Mouse (Mus musculus) megakaryocyte, adult 5-6 weeks (primary cell): ENCODE results near the gene Ttc32. TPM values are rescaled to one million over a fixed set of nuclear protein-coding genes. Genes with fewer than 3 reads are reported as not detected.
A peak's percentile ranks its signal among the peaks of the same experiment; 100 is the strongest.
"Not testable (repeated sequence)": the region's sequence is repeated elsewhere in the genome, so short reads cannot be mapped to it uniquely, and the experiment has no call there.

Source experiments
- ATAC-seq: 2 replicates; pipeline ENCODE4 v1.8.0; 2016; ENCODE audit warnings: mild to moderate bottlenecking, inconsistent platforms; ENCODE audit not compliant: poor library complexity, severe bottlenecking
- total RNA-seq, 2 experiments: library from RNA; stranded (forward) in 1 of 2; stranded (reverse) in 1 of 2; fragments of 153-499, 151-499 nt in 1 of 2; fragments of 221-1000, 200-1000 nt in 1 of 2; gene quantifications; 2 replicates each; pipeline versions ENCODE4 v1.2.3 to v1.2.4; 2015 to 2017

Gene Ttc32
- 25.7 and 33.5 TPM in 2 replicates for total RNA-seq (2015)
- 15.1 and 16.1 TPM in 2 replicates for total RNA-seq (2017)

- peak; percentile 90 for ATAC-seq
These were observed at the start of gene Ttc32 for GRCm38 (mm10) chr12:9029888-9030723. Gene Ttc32 (plus strand): TSS chr12:9029997.

DNA sequence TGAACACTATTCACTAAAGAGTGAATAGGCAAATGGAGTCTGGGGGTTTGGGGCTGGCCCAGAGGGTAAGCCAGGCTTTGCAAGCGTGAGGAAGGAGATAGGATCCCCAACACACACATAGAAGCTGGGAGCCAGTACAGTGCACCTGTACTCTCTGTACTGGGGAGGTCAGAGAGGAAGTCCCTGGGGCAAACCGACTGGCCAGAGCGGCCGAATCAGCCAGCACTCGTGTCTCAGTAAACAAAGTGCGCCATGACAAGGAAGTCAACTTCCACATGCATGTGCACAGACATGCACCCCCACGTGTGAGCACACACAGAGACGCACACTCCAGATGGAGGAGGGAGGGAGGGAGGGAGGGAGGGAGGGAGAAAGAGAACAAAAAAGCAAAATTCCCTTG lies 36.6 kb upstream of the Ttc32 start:
- ATAC-seq = no peak

GRCm38 (mm10) chr12:8998318-8998717 lies 31.5 kb upstream of the Ttc32 start:
- ATAC-seq = no peak

DNA sequence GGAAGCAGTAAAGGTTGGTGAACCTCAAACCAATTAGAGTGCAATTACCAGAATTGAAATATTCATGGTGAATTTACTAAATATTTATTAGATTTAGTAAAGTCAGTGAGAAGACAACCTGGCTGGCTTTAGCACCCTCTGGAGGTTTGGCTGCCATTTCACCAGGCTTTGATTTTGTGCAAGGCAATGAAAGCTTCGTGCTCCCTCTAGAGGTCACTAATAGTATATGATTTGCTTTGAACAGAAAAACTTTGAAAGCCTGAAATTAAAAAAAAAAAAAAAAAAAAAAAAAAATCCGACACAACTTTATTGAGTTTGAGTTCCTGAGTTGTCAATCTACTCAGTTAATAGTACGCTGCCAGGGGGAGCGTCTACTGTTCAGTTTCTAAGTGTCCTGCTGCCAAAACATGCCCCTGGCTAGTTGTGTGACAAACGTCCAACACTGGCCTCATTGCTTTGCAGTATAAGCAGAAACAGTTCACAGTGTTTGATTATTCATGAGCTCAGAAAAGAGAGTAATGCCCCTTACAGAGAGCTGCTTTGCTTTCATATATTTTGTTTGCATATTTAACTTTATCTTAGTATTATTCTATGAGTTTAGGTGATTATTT lies 27.7 kb upstream of the Ttc32 start:
- ATAC-seq = peak; percentile 85

DNA sequence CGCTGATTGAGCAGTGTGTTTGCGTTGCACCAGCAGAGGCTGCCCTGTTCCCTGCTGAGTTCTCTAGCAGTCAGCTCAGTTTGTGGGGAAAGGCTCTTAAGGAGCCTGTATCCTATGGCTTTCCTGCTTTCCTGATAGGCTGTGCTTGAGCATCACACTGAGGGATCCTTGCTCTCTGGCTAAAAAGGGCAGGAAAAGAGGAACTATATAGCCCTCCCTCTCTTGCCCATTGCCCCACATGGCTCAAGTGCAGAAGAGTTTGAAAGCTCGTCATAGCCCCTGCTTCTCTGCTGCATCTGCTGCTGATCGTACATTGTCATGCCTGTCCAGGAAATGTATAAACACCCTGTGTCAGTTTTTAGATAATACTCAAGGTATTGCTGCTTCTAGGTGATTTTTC lies 22.7 kb upstream of the Ttc32 start:
- ATAC-seq = no peak

- ATAC-seq = no peak
These were observed 22.0 kb upstream of the Ttc32 start for GRCm38 (mm10) chr12:9007811-9008210.

DNA sequence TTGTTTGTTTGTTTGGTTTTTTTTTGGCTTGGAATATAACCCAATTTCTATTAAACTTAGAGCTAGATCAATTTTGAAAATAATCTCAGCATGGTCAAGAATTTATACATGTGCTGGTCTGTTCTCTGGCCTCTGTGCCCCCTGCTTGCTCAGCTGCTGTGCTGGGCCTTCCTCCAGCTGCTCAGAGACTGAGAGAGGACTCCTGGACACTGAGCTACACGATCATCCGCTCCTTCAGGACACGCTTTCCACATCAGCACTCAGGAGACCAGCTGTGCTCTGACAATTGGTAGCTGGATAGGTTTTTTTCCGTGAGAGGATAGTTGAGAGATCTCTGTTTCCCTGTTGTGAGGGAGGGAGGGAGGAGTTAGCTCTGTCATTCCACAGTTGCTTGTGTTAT lies 19.5 kb upstream of the Ttc32 start:
- ATAC-seq = no peak

GRCm38 (mm10) chr12:9016376-9016775 lies 13.4 kb upstream of the Ttc32 start:
- ATAC-seq = no peak

GRCm38 (mm10) chr12:9020431-9020830 lies 9.4 kb upstream of the Ttc32 start:
- ATAC-seq = no peak

DNA sequence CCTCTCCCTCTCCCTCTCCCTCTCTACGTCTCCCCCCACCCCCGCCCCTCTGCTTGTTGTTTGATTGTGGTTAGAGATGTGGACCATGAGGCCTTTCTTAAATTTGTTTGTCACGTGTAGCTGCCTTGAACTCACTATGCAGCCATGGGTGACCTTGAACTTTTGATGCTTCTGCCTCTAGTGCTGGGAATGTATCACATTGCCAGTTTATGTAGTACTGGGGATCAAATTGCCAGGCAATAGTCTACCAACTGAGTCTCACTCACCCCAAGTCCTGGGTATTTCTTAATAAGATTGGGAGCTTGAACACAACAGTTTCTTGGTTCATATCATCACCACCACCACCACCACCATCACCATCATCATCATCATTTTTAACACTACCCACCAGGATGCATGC lies 8.8 kb upstream of the Ttc32 start:
- no peak for ATAC-seq

- no peak for ATAC-seq
These were observed 6.8 kb upstream of the Ttc32 start for GRCm38 (mm10) chr12:9023031-9023430.

DNA sequence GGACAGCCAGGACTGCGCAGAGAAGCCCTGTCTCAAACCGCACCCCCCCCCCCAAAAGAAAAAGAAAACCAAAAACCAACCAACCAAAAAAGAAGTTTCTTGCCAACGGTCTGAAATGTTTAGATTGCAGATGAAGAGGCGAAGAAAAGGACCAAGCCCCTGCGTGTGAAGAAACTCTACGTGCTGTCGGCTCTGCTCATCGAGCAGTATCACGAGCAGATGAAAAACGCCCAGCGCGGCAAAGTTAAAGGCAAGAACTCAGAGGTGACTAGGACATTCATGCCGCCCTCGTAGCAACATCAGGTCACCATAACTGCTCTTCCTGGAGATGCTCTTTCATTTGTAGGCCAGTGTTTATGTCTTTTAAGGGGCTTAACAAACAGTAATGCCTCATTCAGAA lies 5.7 kb upstream of the Ttc32 start:
- ATAC-seq = no peak

DNA sequence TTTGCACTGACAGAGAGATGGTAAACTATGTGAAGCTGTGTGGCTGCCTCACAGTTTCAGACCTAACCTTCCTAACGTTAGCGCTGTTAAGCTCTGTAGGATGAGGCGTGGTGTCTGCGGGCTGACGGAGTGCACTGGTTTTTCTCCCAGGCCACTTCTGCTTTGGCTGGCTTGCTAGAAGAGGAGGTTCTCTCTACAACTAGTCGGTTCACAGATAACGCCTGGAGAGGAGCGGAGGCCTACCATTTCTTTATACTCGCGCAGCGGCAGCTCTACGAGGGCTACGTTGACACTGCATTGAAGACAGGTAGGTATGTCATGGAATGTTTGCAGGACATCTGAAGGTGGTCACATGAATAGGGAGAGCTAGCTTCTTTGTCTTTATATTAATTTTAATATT lies 5.1 kb upstream of the Ttc32 start:
- no peak for ATAC-seq

DNA sequence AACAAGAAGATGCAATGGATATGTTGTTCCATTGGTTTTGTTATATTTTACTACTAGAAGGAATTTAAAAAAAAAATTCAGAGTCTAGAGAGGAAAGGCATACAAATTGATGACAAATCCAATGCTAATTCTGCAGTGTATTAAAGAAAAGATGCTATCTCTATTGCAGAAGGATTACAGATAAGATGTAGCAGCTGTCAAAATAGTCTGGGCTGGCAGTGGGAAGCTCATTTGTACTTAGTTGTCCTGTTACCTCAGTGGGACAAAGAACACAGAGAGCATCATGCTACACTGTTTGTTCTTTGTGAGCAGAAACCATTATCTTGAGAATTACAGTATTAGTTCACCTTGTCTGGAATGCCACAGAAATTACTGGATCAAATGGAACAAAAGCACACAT lies 3.0 kb upstream of the Ttc32 start:
- no peak for ATAC-seq

GRCm38 (mm10) chr12:9028816-9029215 lies 981 bp upstream of the Ttc32 start:
- ATAC-seq = not testable (repeated sequence)

DNA sequence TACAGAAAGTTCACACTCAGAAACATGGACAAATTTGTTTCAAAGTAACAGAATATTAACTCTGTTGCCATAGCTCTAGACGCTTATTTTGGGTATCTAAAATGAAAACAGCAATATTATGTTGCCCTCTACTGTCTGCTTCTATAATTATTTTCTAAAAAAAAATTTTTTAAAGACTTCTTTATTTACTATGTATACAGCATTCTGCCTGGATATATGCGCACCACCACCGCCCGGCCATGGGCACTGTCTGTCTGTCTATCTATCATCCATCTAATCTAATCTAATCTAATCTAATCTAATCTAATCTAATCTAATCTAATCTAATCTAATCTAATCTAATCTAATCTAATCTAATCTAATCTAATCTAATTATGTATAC lies 300 bp upstream of the Ttc32 start:
- peak; percentile 8; the same call in 1 of the 2 replicates for ATAC-seq

DNA sequence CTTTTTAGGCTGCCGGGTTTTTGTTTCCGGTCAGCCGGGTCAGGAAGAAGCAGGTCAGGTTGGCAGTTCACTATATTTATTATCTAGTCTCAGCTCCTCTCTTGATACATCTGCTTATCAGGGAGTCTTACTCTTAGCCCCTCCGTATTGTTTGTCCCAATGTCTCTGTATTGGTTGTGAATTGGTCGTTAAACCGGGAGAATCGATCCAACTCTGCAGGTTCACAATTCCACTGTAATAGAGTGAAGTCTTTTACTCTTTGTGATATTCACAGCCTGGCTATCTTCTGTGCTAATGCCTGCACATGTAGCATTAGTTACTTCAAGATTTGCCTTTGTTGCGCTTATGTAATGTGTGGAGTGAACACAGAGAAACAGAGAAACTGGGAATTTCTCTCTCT lies 1.4 kb downstream of the Ttc32 start:
- ATAC-seq = no peak

DNA sequence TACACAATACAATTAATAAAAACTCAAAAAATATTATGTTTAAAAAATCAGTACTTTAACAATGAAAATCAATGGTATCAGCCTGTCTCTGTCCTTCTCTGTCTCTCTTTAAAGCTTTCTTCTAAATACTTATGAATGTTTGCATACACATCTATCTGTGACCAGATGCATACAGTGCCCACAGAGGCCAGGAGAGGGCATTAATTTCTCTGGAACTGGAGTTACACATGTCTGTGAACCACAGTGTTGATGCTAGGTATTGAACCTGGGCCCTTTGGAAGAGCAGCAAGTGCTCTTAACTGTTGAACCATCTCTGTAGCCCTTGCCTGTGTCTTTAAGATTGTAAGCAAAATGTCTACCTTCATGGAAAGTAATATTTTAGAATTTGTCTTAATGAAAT lies 3.3 kb downstream of the Ttc32 start:
- no peak for ATAC-seq

DNA sequence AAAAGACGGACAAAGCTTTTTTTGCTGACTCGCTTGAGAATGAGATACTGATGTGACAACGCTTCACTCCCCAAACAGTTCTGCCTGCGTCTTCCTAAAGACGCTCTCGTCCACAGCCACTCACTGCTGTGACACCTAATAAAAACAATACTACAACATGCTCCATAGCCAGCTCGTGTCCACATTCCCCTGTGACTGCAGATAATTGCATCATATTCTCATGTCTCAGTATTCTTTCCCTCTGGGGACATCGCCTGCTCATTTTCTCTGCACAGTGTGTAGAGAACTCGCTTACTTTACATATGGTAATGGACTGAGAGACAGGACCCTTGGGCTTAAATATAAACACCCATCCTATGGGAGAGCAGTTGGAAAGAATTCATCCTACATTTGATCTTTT lies 6.6 kb downstream of the Ttc32 start:
- no peak for ATAC-seq

- peak; percentile 56 for ATAC-seq
These were observed 10.4 kb downstream of the Ttc32 start for GRCm38 (mm10) chr12:9040177-9040576.

- no peak for ATAC-seq
These were observed 10.9 kb downstream of the Ttc32 start for GRCm38 (mm10) chr12:9040686-9041085.

DNA sequence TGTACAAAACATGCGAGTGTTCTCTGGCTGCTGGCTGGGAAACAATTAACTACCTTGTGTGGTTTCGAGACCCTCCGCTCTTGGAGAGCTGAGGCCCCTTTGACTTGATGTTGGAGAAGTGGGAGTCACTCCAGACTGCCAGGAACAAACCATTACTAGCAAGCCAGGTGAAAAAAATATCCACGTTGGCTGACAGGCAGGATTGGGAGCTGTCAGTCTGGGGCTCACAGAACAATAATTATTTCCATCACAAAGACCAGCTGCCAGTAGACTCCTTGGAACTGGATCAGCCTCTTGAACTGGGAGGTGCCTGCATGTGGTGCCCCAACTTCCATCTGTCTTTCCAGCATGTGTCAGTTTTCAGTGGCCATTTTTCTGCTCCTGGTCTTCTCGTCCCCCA lies 12.5 kb downstream of the Ttc32 start:
- ATAC-seq = no peak

DNA sequence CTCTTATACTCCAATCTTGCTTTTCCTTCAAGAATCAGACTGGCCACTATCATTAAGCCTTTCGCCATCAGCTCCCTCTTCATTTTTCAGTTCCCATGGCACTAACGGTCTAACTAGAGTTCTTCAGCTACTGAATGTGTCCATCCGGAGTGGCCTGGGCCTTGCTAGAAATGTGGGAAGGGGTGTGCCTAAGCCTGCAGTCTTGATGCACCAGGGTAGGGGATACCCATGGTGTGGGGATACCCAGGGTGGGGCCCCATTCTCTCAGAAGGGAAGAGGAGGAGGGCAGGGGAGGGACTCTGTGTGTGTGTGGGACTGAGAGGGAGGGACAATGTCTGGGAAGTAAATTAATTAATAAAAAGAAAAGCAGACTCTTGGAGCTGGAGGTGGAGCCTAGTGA lies 13.0 kb downstream of the Ttc32 start:
- no peak for ATAC-seq
